Mouse (Mus musculus): ENCODE data around the gene Cct4.

DNA sequence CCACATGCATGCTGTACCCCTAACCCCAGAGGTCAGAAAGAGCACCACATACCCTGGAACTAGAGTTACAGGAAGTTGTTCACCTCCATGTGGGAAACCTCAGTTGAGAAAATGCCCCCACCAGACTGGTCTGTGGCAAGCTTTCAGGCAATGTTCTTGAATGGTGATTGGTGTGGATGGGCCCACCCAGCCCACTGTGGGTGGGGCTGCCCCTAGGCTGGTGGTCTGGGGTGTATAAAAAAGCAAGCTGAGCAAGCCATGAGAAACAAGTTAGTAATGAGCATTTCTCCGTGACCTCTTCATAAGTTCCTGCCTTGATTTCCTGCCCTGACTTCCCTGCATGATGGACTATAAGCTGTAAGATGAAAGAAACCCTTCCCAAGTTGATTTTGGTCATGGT, 28.2 kb upstream of the Cct4 start:
- TF ChIP-seq CTCF (IDR thresholded peaks at IDR 0.05; ENCODE audit: insufficient read depth, low read depth, low read length) (no peak), POLR2A (IDR thresholded peaks at IDR 0.05; ENCODE audit: insufficient read depth, low read depth, low read length) (no peak)
